Mouse (Mus musculus) frontal cortex, postnatal 25 days (tissue): ENCODE measurements at regions not wholly inside any gene's neighbourhood (a gene's known extent, or its start where the extent isn't known, plus 50 kb on each side); places are given as distances from the start of the nearest gene placed in this dataset.
A peak's percentile ranks its signal among the peaks of the same experiment; 100 is the strongest.

Experiments
- DNase-seq, 2 experiments: peaks; one replicate each; pipeline ENCODE4 v3.0.0; 2022; ENCODE audit warnings: low spot score in 2 of 2

DNA sequence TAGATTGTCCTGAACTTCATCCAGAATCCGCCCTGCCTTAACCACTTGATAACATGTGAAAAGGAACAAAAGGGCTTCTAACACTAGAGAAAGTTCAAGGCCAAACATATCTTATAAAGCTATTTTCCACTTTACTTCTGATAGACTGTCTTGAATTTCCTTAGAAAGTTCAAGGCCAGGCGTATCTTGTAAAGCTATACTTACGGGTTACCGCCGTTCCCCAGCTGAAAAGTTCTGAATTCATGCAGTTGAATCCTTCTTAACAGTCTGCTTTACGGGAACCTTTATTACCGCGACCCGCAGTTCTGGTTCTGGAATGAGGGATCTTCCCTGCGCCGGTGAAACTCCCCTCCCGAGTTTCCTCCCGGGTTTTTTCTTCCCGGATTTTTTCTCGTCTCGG lies 492.0 kb downstream of the Gm21739 start:
- peak; percentile 1 to 6 for DNase-seq
